Mouse (Mus musculus): ENCODE data around the gene Pck2.

DNA sequence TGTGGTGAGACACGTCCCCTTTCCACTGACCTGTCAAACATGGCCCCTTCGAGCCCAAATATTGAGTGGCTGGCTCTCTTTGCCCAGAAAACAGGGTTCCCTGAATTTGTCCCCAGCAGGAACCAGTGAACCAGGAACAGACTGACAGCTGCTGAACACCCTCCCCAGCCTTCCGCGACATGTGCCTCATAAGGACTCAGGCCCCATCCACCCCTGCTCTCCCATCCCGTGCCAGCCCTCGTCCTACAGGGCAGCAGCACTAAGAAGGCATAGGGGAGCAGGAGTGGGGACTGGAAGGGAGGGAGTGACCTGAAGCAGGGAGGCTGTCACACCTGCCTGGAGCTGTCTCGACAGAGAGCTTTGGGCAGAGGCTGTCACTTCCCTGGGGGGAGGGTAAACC lies 32.3 kb upstream of the Pck2 start:
- no peak for TF ChIP-seq CTCF (IDR thresholded peaks at IDR 0.05; ENCODE audit: extremely low read depth, insufficient read depth, low read length)
- no peak for TF ChIP-seq POLR2A (IDR thresholded peaks at IDR 0.05; ENCODE audit: extremely low read depth, insufficient read depth, low read length)
